Mouse (Mus musculus): ENCODE results near the gene Acot13. TPM values are rescaled to one million over a fixed set of nuclear protein-coding genes. Genes with fewer than 3 reads are reported as not detected.

Gene Acot13
- total RNA-seq, 2 experiments from 2014 or later: 125 to 155 TPM

DNA sequence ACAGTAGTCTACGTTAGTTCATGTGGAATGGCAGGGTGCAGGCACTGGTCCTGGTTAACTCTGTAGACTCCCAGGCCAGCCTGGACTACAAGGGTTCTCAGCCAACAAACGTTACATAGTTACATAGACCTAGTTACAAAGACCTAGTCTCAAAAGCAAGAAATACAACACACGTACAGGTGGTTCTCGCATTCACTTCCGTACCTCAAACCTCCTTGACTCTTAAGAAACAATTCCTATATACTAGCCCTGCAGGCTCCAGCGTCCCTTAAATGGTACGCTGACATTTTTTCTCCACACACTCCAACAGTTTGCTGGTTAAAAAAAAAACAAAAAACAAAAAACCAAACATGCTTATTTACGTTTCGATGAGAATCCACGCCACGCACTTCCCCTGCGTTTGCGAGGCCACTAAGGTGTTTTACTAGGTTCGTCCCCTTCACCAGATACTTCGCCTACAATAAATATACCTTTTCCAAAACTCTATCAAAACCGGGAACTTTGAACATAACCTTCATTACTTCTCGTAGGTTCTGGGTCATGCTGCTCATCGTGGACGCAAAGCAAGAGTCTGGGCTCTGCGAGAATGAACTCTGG, 486 bp downstream of the Acot13 start:
- DNase-seq: no peak

GRCm38 (mm10) chr13:24826116-24826515, 5.2 kb downstream of the Acot13 start:
- DNase-seq: no peak

DNA sequence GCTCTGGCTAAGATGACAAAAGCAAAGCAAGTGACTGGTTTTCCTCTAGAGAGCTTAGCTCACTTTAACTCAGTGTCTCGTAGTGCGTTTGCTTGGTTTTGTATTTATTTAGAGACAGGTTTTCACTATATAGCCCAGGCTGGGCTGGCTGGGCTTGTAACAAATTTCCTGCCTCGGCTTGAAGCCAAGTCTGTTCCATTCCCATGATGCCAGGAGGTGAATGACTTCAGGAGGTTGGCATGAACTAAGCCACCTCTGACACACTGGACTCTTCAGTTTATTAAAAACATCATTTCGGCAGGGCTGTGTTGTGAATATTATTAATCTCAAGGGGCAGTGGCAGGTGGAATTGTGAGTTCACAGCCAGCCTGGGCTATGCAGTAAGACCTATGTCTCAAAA, 5.8 kb downstream of the Acot13 start:
- DNase-seq: peak; percentile 47

- no peak for DNase-seq
Measured at GRCm38 (mm10) chr13:24824647-24825046, 6.7 kb downstream of the Acot13 start.

DNA sequence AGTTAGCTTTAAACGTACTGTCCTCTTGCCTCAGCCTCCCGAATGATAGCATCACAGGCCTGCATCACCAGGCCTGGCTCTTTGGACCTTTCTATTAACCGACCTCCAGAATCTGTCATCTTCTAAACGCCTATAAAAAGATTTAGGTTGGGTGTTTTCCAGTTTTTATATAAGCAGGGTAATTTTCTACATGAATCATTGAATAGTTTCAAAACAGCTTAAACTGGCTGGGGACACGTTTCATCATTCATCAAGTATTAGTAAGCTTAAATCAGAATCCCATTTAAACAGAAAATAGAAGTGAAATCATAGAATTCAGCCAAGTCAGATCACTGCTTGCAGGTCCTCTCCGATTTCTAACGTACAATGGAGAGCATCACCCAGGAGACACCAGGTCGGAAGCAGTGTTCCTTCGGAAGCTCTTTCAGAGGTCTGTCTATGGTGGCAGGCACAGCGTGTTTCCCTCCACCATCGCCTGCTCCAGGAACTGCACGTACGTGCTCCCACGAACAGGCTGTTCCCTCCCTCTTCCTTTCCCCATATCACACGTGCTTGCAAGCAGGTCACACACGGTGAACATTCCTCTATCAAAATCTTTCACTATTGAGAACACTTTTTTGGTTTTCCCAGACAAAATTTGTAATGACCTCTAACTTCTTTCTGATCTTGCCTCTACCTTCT, 8.5 kb downstream of the Acot13 start:
- DNase-seq: no peak

- no peak for DNase-seq
Measured at GRCm38 (mm10) chr13:24819931-24820330, 11.4 kb downstream of the Acot13 start.

GRCm38 (mm10) chr13:24816125-24817092, 14.9 kb downstream of the Acot13 start:
- no peak for DNase-seq

- DNase-seq: no peak
Measured at GRCm38 (mm10) chr13:24814616-24815015, 16.7 kb downstream of the Acot13 start.

DNA sequence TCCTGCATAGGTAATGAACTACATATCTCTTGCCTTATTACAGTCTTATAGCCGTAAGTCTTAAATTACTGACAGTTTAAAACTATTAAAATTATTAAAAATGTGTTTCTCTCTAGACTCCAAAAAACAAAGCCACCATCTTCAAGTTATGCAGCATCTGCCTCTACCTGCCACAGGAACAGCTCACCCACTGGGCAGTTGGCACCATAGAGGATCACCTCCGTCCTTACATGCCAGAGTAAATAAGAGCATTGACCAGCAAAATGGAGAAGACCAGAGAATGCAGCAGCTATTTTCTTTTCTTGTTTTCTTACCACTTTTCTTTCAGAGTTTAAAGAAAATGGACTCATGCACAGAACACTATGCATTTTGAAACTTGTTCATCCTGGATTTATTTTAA, 18.8 kb downstream of the Acot13 start:
- no peak for DNase-seq

- peak; percentile 58 for DNase-seq
Measured at GRCm38 (mm10) chr13:24806079-24806478, 25.3 kb downstream of the Acot13 start.

GRCm38 (mm10) chr13:24803196-24803595, 28.1 kb downstream of the Acot13 start:
- no peak for DNase-seq

- DNase-seq: peak; percentile 32
Measured at GRCm38 (mm10) chr13:24802131-24802691, 29.1 kb downstream of the Acot13 start.

DNA sequence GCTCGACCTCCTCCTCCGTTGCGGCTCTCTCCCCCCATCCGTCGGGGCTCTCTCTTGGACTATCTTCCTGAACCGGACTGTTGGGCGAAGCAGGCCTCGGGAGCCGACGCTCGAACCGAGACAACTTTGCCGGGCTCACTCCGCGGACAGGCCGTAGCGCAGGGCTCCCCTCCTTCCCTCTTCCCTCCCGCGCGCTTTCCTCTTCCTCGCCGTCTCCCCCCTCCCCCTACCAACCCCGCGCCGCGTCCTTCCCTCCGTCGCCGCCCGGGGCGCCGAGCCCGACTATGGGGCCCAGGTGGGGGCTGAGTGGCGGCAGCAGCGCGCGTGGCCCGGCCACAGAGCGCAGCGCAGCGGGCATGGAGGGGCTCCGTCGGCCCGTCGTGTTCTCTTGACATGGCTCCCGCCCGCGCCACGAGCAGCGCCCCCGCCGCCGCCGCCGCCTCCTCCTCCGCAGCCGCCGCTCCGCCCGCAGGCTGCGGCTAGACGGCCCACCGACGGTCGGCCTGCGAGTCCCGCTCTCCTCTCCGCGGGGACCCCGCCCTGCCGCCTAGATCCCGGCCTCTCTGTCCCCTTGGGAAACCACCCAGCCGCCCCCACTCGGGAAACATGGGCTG, 29.9 kb downstream of the Acot13 start, which contains the start of gene BC005537:
TSS of gene BC005537 (plus strand) at position 350 of the 614 bp plus-strand sequence.
- DNase-seq: peak; percentile 63

- DNase-seq: peak; percentile 98
Measured at GRCm38 (mm10) chr13:24800674-24801307, 30.5 kb downstream of the Acot13 start.

DNA sequence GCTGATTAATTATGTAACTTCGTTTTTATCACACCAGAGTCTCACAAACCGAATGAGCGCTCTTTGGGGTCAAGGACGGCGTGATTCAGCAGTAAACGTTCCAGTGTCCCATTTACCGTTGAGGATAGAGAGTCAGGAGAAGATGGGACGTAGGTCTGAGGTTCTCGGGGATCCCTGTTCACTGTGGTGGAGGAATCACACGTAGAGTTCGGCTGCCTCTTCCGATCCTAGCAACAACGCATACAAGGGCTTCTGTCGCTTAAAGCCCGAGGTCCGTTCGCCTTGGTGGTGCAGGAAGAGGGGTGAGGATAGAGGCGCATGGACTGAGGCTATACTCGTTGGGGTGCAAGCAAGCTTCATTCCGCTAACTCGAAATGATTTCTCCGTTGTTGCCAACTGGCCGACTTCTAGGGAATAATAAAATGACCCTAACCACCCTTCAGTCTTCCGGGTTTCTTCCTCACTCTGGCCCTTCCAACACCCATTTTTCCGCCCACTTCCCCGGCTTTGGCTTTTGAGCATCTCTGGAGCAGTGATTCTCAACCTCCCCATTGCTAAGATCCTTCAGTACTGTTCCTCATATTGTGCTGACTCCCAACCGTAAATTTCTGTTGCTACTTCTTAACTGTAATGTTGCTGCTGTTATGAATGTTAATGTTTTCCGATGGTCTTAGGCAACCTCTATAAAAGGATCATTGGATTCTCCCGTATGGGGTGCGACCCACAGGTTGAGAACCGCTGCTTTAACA, 31.2 kb downstream of the Acot13 start:
- peak; percentile 76 for DNase-seq

DNA sequence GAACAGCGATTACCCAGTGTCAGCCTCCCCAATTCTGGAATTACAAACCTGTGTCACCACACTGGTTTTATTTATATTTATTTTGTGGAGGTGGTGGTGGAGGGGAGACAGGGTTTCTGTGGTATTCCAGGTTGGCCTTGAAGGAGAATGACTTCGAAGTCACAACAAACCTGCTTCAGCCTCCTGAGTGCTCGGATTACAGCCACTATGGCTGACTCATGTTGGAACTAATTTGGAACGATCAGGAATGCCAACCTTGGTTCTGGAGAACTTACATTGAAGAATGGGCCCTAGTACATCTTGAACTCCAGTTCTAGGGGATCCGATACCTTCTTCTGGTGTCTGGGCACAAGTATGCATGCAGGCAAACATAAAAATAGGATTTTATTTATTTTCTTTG, 32.0 kb downstream of the Acot13 start:
- no peak for DNase-seq

- no peak for DNase-seq
Measured at GRCm38 (mm10) chr13:24798686-24799085, 32.7 kb downstream of the Acot13 start.

DNA sequence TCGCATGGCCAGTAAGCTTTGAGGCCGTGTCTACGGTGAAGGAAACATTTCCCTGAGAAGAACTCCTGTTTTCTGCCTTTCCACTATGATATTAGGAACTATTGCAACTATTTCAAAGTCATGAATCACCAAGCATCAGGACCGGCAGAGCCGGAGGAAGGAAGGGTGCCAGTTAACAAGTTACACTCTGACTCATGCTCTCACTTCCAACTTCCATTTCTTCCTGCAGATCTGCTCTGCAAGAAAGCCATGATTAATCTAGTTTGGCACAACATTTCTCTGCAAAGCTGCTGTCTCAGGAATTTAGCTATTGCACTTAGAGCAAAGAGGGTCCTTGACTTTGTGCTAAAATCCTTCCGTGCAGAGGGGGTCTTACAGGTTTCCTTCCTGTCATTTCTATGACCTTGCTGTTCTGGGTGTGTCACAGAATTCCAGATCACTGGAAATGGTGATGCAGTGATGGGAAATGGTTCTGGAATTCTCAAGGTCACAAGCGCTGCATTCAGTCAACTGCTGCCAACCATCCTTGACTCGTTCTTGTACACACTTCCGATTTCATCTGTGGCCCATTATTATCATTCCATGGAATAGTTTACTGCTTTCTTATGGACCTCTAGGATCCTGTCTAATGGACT, 38.8 kb downstream of the Acot13 start:
- DNase-seq: peak; percentile 23

DNA sequence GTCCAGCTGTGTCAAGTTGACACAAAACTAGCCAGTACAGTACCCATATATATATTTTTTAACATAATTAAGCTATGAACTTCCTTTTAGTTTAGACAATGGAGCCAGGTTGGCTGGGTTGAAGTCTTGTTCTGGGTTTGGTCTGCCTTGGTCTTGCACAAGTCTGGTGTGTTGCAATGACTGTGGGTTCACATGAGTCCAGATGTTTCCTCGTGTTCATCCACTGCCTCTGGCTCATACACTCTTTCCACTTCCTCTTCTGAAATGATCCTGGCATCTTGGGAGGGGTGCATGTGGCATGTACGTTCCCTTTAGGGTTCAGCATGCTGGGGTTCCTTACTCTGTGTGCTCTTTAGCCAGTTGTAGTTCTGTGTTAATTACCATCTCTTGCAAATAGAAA, 40.0 kb downstream of the Acot13 start:
- peak; percentile 40 for DNase-seq

GRCm38 (mm10) chr13:24787477-24787876, 43.9 kb downstream of the Acot13 start:
- DNase-seq: no peak
